Mouse (Mus musculus): ENCODE measurements around the gene Arpc3. TPM values are rescaled to one million over a fixed set of nuclear protein-coding genes. Genes with fewer than 3 reads are reported as not detected.

Gene Arpc3
- polyA plus RNA-seq, 1 experiment from 2014 or later = 129 TPM

- no peaks in the 10 kb centered on the region for H3K9me3 ChIP-seq (replicated peaks)
- no peak overlapping the region for H3K4me2 ChIP-seq (replicated peaks)
- H3K36me3 ChIP-seq = peaks cover 68% of the 10 kb centered on the region
- H3K4me1 ChIP-seq = no peaks in the 10 kb centered on the region
- no peak overlapping the region for H3K4me3 ChIP-seq (replicated peaks)
- ATAC-seq (ENCODE audit: insufficient number of reproducible peaks, low FRiP score, low TSS enrichment, low read depth) = no peak
- no peak overlapping the region for H3K27ac ChIP-seq (replicated peaks)
- H3K27me3 ChIP-seq = no peaks in the 10 kb centered on the region
- no peak overlapping the region for H3K9ac ChIP-seq
- WGBS = 94% methylated on average over 10 of the region's 10 CpGs
Measured at GRCm38 (mm10) chr5:122444492-122444891, 52.8 kb downstream of the Arpc3 start.

GRCm38 (mm10) chr5:122445051-122445610 is 53.5 kb downstream of the Arpc3 start:
- no peaks in the 10 kb centered on the region for H3K9me3 ChIP-seq (replicated peaks)
- no peak for ATAC-seq (ENCODE audit: insufficient number of reproducible peaks, low FRiP score, low TSS enrichment, low read depth)
- H3K27me3 ChIP-seq = no peaks in the 10 kb centered on the region
- H3K4me1 ChIP-seq = no peaks in the 10 kb centered on the region
- 85% methylated on average over 11 of the region's 11 CpGs for WGBS
- H3K27ac ChIP-seq (replicated peaks) = no peak overlapping the region
- H3K36me3 ChIP-seq = peaks cover 62% of the 10 kb centered on the region
- H3K9ac ChIP-seq = no peak overlapping the region
- no peak overlapping the region for H3K4me2 ChIP-seq (replicated peaks)
- no peak overlapping the region for H3K4me3 ChIP-seq (replicated peaks)

- Histone ChIP-seq H3K4me3 (replicated peaks) (no peak overlapping the region), H3K4me1 (no peaks in the 10 kb centered on the region), H3K9me3 (replicated peaks) (no peaks in the 10 kb centered on the region), H3K36me3 (peaks cover 46% of the 10 kb centered on the region), H3K9ac (no peak overlapping the region), H3K27me3 (no peaks in the 10 kb centered on the region), H3K27ac (replicated peaks) (no peak overlapping the region; the same call in 1 of the 2 replicates), H3K4me2 (replicated peaks) (no peak overlapping the region)
- no peak for ATAC-seq (ENCODE audit: insufficient number of reproducible peaks, low FRiP score, low TSS enrichment, low read depth)
- WGBS = 72% methylated on average over 8 of the region's 8 CpGs
Measured at GRCm38 (mm10) chr5:122447857-122448256, 56.2 kb downstream of the Arpc3 start.

- Histone ChIP-seq H3K4me3 (replicated peaks) (no peak overlapping the region), H3K27ac (replicated peaks) (no peak overlapping the region), H3K36me3 (peaks cover 46% of the 10 kb centered on the region), H3K27me3 (no peaks in the 10 kb centered on the region), H3K4me1 (no peaks in the 10 kb centered on the region), H3K9ac (no peak overlapping the region), H3K4me2 (replicated peaks) (no peak overlapping the region), H3K9me3 (replicated peaks) (no peaks in the 10 kb centered on the region)
- no peak for ATAC-seq (ENCODE audit: insufficient number of reproducible peaks, low FRiP score, low TSS enrichment, low read depth)
- 76% methylated on average over 5 of the region's 5 CpGs for WGBS
Measured at GRCm38 (mm10) chr5:122448869-122449268, 57.2 kb downstream of the Arpc3 start.

GRCm38 (mm10) chr5:122449946-122450345 is 58.3 kb downstream of the Arpc3 start:
- H3K27ac ChIP-seq (replicated peaks) = no peak overlapping the region
- H3K4me3 ChIP-seq (replicated peaks) = no peak overlapping the region
- peaks cover 46% of the 10 kb centered on the region for H3K36me3 ChIP-seq
- H3K4me1 ChIP-seq = no peaks in the 10 kb centered on the region
- ATAC-seq (ENCODE audit: insufficient number of reproducible peaks, low FRiP score, low TSS enrichment, low read depth) = no peak
- no peak overlapping the region for H3K9ac ChIP-seq
- no peak overlapping the region for H3K4me2 ChIP-seq (replicated peaks)
- WGBS = 65% methylated on average over 7 of the region's 7 CpGs
- no peaks in the 10 kb centered on the region for H3K27me3 ChIP-seq
- no peaks in the 10 kb centered on the region for H3K9me3 ChIP-seq (replicated peaks)

- no peaks in the 10 kb centered on the region for H3K27me3 ChIP-seq
- no peaks in the 10 kb centered on the region for H3K4me1 ChIP-seq
- H3K9me3 ChIP-seq (replicated peaks) = no peaks in the 10 kb centered on the region
- ATAC-seq (ENCODE audit: insufficient number of reproducible peaks, low FRiP score, low TSS enrichment, low read depth) = no peak
- H3K36me3 ChIP-seq = peaks cover 46% of the 10 kb centered on the region
- 79% methylated on average over 5 of the region's 5 CpGs for WGBS
- no peak overlapping the region for H3K4me2 ChIP-seq (replicated peaks)
- H3K4me3 ChIP-seq (replicated peaks) = no peak overlapping the region
- no peak overlapping the region for H3K9ac ChIP-seq
- 0 out of 2 replicates have a peak overlapping the region, but pooled peaks have one; percentile 22 for H3K27ac ChIP-seq (replicated peaks)
Measured at GRCm38 (mm10) chr5:122450913-122451317, 59.2 kb downstream of the Arpc3 start.

GRCm38 (mm10) chr5:122451324-122451723 is 59.6 kb downstream of the Arpc3 start:
- ATAC-seq (ENCODE audit: insufficient number of reproducible peaks, low FRiP score, low TSS enrichment, low read depth) = no peak
- H3K9ac ChIP-seq = no peak overlapping the region
- no peaks in the 10 kb centered on the region for H3K27me3 ChIP-seq
- H3K4me1 ChIP-seq = no peaks in the 10 kb centered on the region
- H3K36me3 ChIP-seq = peaks cover 45% of the 10 kb centered on the region
- no peak overlapping the region for H3K27ac ChIP-seq (replicated peaks)
- no peak overlapping the region for H3K4me3 ChIP-seq (replicated peaks)
- WGBS = 83% methylated on average over 5 of the region's 5 CpGs
- no peaks in the 10 kb centered on the region for H3K9me3 ChIP-seq (replicated peaks)
- no peak overlapping the region for H3K4me2 ChIP-seq (replicated peaks)

GRCm38 (mm10) chr5:122452194-122452593 is 60.5 kb downstream of the Arpc3 start:
- Histone ChIP-seq H3K4me2 (replicated peaks) (no peak overlapping the region), H3K27me3 (no peaks in the 10 kb centered on the region), H3K4me3 (replicated peaks) (no peak overlapping the region), H3K27ac (replicated peaks) (no peak overlapping the region), H3K9ac (no peak overlapping the region), H3K4me1 (no peaks in the 10 kb centered on the region), H3K9me3 (replicated peaks) (no peaks in the 10 kb centered on the region), H3K36me3 (peaks cover 52% of the 10 kb centered on the region)
- no peak for ATAC-seq (ENCODE audit: insufficient number of reproducible peaks, low FRiP score, low TSS enrichment, low read depth)
- 77% methylated on average over 7 of the region's 7 CpGs for WGBS

- peaks cover 62% of the 10 kb centered on the region for H3K36me3 ChIP-seq
- H3K27ac ChIP-seq (replicated peaks) = 0 out of 2 replicates have a peak overlapping the region, but pooled peaks have one; percentile 5
- H3K4me1 ChIP-seq = no peaks in the 10 kb centered on the region
- H3K4me2 ChIP-seq (replicated peaks) = no peak overlapping the region
- H3K9ac ChIP-seq = no peak overlapping the region
- no peaks in the 10 kb centered on the region for H3K9me3 ChIP-seq (replicated peaks)
- 84% methylated on average over 6 of the region's 6 CpGs for WGBS
- no peaks in the 10 kb centered on the region for H3K27me3 ChIP-seq
- H3K4me3 ChIP-seq (replicated peaks) = no peak overlapping the region
- ATAC-seq (ENCODE audit: insufficient number of reproducible peaks, low FRiP score, low TSS enrichment, low read depth) = no peak
Measured at GRCm38 (mm10) chr5:122453188-122453587, 61.5 kb downstream of the Arpc3 start.

GRCm38 (mm10) chr5:122454442-122454841 is 62.8 kb downstream of the Arpc3 start:
- H3K4me2 ChIP-seq (replicated peaks) = no peak overlapping the region
- no peaks in the 10 kb centered on the region for H3K4me1 ChIP-seq
- H3K4me3 ChIP-seq (replicated peaks) = no peak overlapping the region
- WGBS = 92% methylated on average over 4 of the region's 4 CpGs
- no peak overlapping the region for H3K9ac ChIP-seq
- H3K36me3 ChIP-seq = peaks cover 75% of the 10 kb centered on the region
- no peak for ATAC-seq (ENCODE audit: insufficient number of reproducible peaks, low FRiP score, low TSS enrichment, low read depth)
- no peaks in the 10 kb centered on the region for H3K27me3 ChIP-seq
- no peak overlapping the region for H3K27ac ChIP-seq (replicated peaks)
- no peaks in the 10 kb centered on the region for H3K9me3 ChIP-seq (replicated peaks)

- no peaks in the 10 kb centered on the region for H3K9me3 ChIP-seq (replicated peaks)
- H3K36me3 ChIP-seq = peaks cover 79% of the 10 kb centered on the region
- H3K27me3 ChIP-seq = no peaks in the 10 kb centered on the region
- no peak overlapping the region for H3K4me3 ChIP-seq (replicated peaks)
- no peak for ATAC-seq (ENCODE audit: insufficient number of reproducible peaks, low FRiP score, low TSS enrichment, low read depth)
- no peak overlapping the region for H3K9ac ChIP-seq
- no peak overlapping the region for H3K27ac ChIP-seq (replicated peaks)
- WGBS = 89% methylated on average over 3 of the region's 3 CpGs
- no peaks in the 10 kb centered on the region for H3K4me1 ChIP-seq
- no peak overlapping the region for H3K4me2 ChIP-seq (replicated peaks)
Measured at GRCm38 (mm10) chr5:122454883-122455282, 63.2 kb downstream of the Arpc3 start.

GRCm38 (mm10) chr5:122455584-122455983 is 63.9 kb downstream of the Arpc3 start:
- no peak; the same call in 1 of the 2 replicates for ATAC-seq (ENCODE audit: insufficient number of reproducible peaks, low FRiP score, low TSS enrichment, low read depth)
- Histone ChIP-seq H3K9ac (no peak overlapping the region), H3K36me3 (peaks cover 86% of the 10 kb centered on the region), H3K27ac (replicated peaks) (no peak overlapping the region), H3K9me3 (replicated peaks) (no peaks in the 10 kb centered on the region), H3K27me3 (no peaks in the 10 kb centered on the region), H3K4me1 (no peaks in the 10 kb centered on the region), H3K4me2 (replicated peaks) (no peak overlapping the region), H3K4me3 (replicated peaks) (no peak overlapping the region)
- 89% methylated on average over 3 of the region's 3 CpGs for WGBS
